Mouse (Mus musculus): ENCODE results near the gene Rab3c.

- TF ChIP-seq CTCF (IDR thresholded peaks at IDR 0.05; ENCODE audit: insufficient read depth, low read length) (no peak), POLR2A (IDR thresholded peaks at IDR 0.05; ENCODE audit: borderline replicate concordance, extremely low read depth, low read depth, low read length) (no peak)
Observed at GRCm38 (mm10) chr13:110138644-110139043, 142.2 kb downstream of the Rab3c start.
